Mouse (Mus musculus): ENCODE measurements around the gene Cd44. TPM values are rescaled to one million over a fixed set of nuclear protein-coding genes. Genes with fewer than 3 reads are reported as not detected.

Cd44 gene
- polyA plus RNA-seq, 1 experiment from 2014 or later, result 2.2 TPM

GRCm38 (mm10) chr2:102807633-102808032 is 93.8 kb downstream of the Cd44 start:
- Histone ChIP-seq H3K9ac (ENCODE audit: low read length) (no peak overlapping the region), H3K4me2 (ENCODE audit: low read depth) (no peak overlapping the region), H3K27me3 (ENCODE audit: control insufficient read depth, insufficient read depth, low read length) (no peaks in the 10 kb centered on the region), H3K9me3 (ENCODE audit: control insufficient read depth, low read length) (no peaks in the 10 kb centered on the region), H3K36me3 (ENCODE audit: control insufficient read depth, insufficient read depth, low read length) (no peaks in the 10 kb centered on the region), H3K4me3 (ENCODE audit: low read depth, low read length) (no peak overlapping the region), H3K4me1 (ENCODE audit: control insufficient read depth, insufficient read depth, low read length) (no peaks in the 10 kb centered on the region), H3K27ac (ENCODE audit: low read depth, low read length) (no peak overlapping the region)
- WGBS, result 70% methylated on average over 3 of the region's 3 CpGs
- ATAC-seq (ENCODE audit: insufficient read depth, low FRiP score, low TSS enrichment) (no peak), DNase-seq (ENCODE audit: low spot score) (no peak)

GRCm38 (mm10) chr2:102805761-102806496 is 95.5 kb downstream of the Cd44 start:
- ATAC-seq (ENCODE audit: insufficient read depth, low FRiP score, low TSS enrichment) (no peak), DNase-seq (ENCODE audit: low spot score) (no peak)
- Histone ChIP-seq H3K36me3 (ENCODE audit: control insufficient read depth, insufficient read depth, low read length) (no peaks in the 10 kb centered on the region), H3K9ac (ENCODE audit: low read length) (no peak overlapping the region), H3K4me1 (ENCODE audit: control insufficient read depth, insufficient read depth, low read length) (no peaks in the 10 kb centered on the region), H3K27me3 (ENCODE audit: control insufficient read depth, insufficient read depth, low read length) (no peaks in the 10 kb centered on the region), H3K27ac (ENCODE audit: low read depth, low read length) (no peak overlapping the region), H3K4me2 (ENCODE audit: low read depth) (no peak overlapping the region), H3K9me3 (ENCODE audit: control insufficient read depth, low read length) (no peaks in the 10 kb centered on the region), H3K4me3 (ENCODE audit: low read depth, low read length) (no peak overlapping the region)
- WGBS, result 90% methylated on average over 4 of the region's 4 CpGs

GRCm38 (mm10) chr2:102805283-102805682 is 96.2 kb downstream of the Cd44 start:
- H3K4me3 ChIP-seq (ENCODE audit: low read depth, low read length), result no peak overlapping the region
- H3K36me3 ChIP-seq (ENCODE audit: control insufficient read depth, insufficient read depth, low read length), result no peaks in the 10 kb centered on the region
- no peak overlapping the region for H3K9ac ChIP-seq (ENCODE audit: low read length)
- no peaks in the 10 kb centered on the region for H3K27me3 ChIP-seq (ENCODE audit: control insufficient read depth, insufficient read depth, low read length)
- H3K4me1 ChIP-seq (ENCODE audit: control insufficient read depth, insufficient read depth, low read length), result no peaks in the 10 kb centered on the region
- H3K4me2 ChIP-seq (ENCODE audit: low read depth), result no peak overlapping the region
- WGBS, result 82% methylated on average over 6 of the region's 6 CpGs
- ATAC-seq (ENCODE audit: insufficient read depth, low FRiP score, low TSS enrichment) (no peak), DNase-seq (ENCODE audit: low spot score) (no peak)
- H3K27ac ChIP-seq (ENCODE audit: low read depth, low read length), result no peak overlapping the region
- no peaks in the 10 kb centered on the region for H3K9me3 ChIP-seq (ENCODE audit: control insufficient read depth, low read length)

DNA sequence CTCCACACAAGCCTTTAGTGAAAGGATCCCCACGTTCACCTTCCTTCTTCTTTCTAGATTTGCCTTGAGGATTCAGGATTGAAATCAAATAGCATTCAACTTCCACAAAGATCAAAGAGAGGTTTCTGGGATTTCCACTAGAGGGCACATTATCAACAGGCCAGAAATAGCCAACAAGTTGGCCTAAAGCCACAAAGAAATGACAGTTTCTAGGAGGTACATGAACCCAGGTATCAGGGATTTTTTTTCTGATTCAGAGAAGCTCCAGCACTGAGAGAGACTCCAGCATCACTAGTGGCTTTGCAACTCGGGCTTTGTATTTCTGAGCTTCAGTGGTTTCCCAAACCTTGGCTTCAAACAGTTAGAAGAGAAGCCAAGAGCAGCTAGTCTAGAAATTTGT is 97.4 kb downstream of the Cd44 start:
- Histone ChIP-seq H3K9me3 (ENCODE audit: control insufficient read depth, low read length) (no peaks in the 10 kb centered on the region), H3K4me3 (ENCODE audit: low read depth, low read length) (no peak overlapping the region), H3K9ac (ENCODE audit: low read length) (no peak overlapping the region), H3K27ac (ENCODE audit: low read depth, low read length) (no peak overlapping the region), H3K27me3 (ENCODE audit: control insufficient read depth, insufficient read depth, low read length) (no peaks in the 10 kb centered on the region), H3K4me1 (ENCODE audit: control insufficient read depth, insufficient read depth, low read length) (no peaks in the 10 kb centered on the region), H3K36me3 (ENCODE audit: control insufficient read depth, insufficient read depth, low read length) (no peaks in the 10 kb centered on the region), H3K4me2 (ENCODE audit: low read depth) (no peak overlapping the region)
- no peak for ATAC-seq (ENCODE audit: insufficient read depth, low FRiP score, low TSS enrichment)
- DNase-seq (ENCODE audit: low spot score), result no peak
- WGBS, result 42% methylated on average over 2 of the region's 2 CpGs

GRCm38 (mm10) chr2:102801899-102802298 is 99.6 kb downstream of the Cd44 start:
- Histone ChIP-seq H3K27ac (ENCODE audit: low read depth, low read length) (no peak overlapping the region), H3K9me3 (ENCODE audit: control insufficient read depth, low read length) (no peaks in the 10 kb centered on the region), H3K4me2 (ENCODE audit: low read depth) (no peak overlapping the region), H3K27me3 (ENCODE audit: control insufficient read depth, insufficient read depth, low read length) (no peaks in the 10 kb centered on the region), H3K36me3 (ENCODE audit: control insufficient read depth, insufficient read depth, low read length) (no peaks in the 10 kb centered on the region), H3K4me3 (ENCODE audit: low read depth, low read length) (no peak overlapping the region), H3K9ac (ENCODE audit: low read length) (no peak overlapping the region), H3K4me1 (ENCODE audit: control insufficient read depth, insufficient read depth, low read length) (no peaks in the 10 kb centered on the region)
- DNase-seq (ENCODE audit: low spot score), result no peak
- ATAC-seq (ENCODE audit: insufficient read depth, low FRiP score, low TSS enrichment), result no peak
- 92% methylated on average over 1 of the region's 1 CpGs for WGBS

GRCm38 (mm10) chr2:102798149-102798548 is 103.3 kb downstream of the Cd44 start:
- H3K4me1 ChIP-seq (ENCODE audit: control insufficient read depth, insufficient read depth, low read length), result no peaks in the 10 kb centered on the region
- no peak overlapping the region for H3K27ac ChIP-seq (ENCODE audit: low read depth, low read length)
- no peak for ATAC-seq (ENCODE audit: insufficient read depth, low FRiP score, low TSS enrichment)

GRCm38 (mm10) chr2:102795034-102795433 is 106.4 kb downstream of the Cd44 start:
- H3K9me3 ChIP-seq (ENCODE audit: control insufficient read depth, low read length), result no peaks in the 10 kb centered on the region

More at GRCm38 (mm10) chr2:102798149-102798548, 103.3 kb downstream of the Cd44 start:
- Histone ChIP-seq H3K4me3 (ENCODE audit: low read depth, low read length) (no peak overlapping the region), H3K9me3 (ENCODE audit: control insufficient read depth, low read length) (no peaks in the 10 kb centered on the region), H3K4me2 (ENCODE audit: low read depth) (no peak overlapping the region), H3K9ac (ENCODE audit: low read length) (no peak overlapping the region), H3K36me3 (ENCODE audit: control insufficient read depth, insufficient read depth, low read length) (no peaks in the 10 kb centered on the region), H3K27me3 (ENCODE audit: control insufficient read depth, insufficient read depth, low read length) (no peaks in the 10 kb centered on the region)
- 75% methylated on average over 2 of the region's 2 CpGs for WGBS
- no peak for DNase-seq (ENCODE audit: low spot score)

GRCm38 (mm10) chr2:102792804-102793203 is 108.7 kb downstream of the Cd44 start:
- 83% methylated on average over 6 of the region's 6 CpGs for WGBS
- Histone ChIP-seq H3K4me1 (ENCODE audit: control insufficient read depth, insufficient read depth, low read length) (no peaks in the 10 kb centered on the region), H3K9me3 (ENCODE audit: control insufficient read depth, low read length) (no peaks in the 10 kb centered on the region), H3K27me3 (ENCODE audit: control insufficient read depth, insufficient read depth, low read length) (no peaks in the 10 kb centered on the region), H3K27ac (ENCODE audit: low read depth, low read length) (no peak overlapping the region), H3K4me3 (ENCODE audit: low read depth, low read length) (no peak overlapping the region), H3K9ac (ENCODE audit: low read length) (no peak overlapping the region), H3K36me3 (ENCODE audit: control insufficient read depth, insufficient read depth, low read length) (no peaks in the 10 kb centered on the region), H3K4me2 (ENCODE audit: low read depth) (no peak overlapping the region)
- DNase-seq (ENCODE audit: low spot score), result no peak
- ATAC-seq (ENCODE audit: insufficient read depth, low FRiP score, low TSS enrichment), result no peak

More at GRCm38 (mm10) chr2:102795034-102795433, 106.4 kb downstream of the Cd44 start:
- Histone ChIP-seq H3K36me3 (ENCODE audit: control insufficient read depth, insufficient read depth, low read length) (no peaks in the 10 kb centered on the region), H3K4me3 (ENCODE audit: low read depth, low read length) (no peak overlapping the region), H3K27ac (ENCODE audit: low read depth, low read length) (no peak overlapping the region), H3K27me3 (ENCODE audit: control insufficient read depth, insufficient read depth, low read length) (no peaks in the 10 kb centered on the region), H3K9ac (ENCODE audit: low read length) (no peak overlapping the region), H3K4me2 (ENCODE audit: low read depth) (no peak overlapping the region), H3K4me1 (ENCODE audit: control insufficient read depth, insufficient read depth, low read length) (no peaks in the 10 kb centered on the region)
- DNase-seq (ENCODE audit: low spot score), result no peak
- WGBS, result 94% methylated on average over 3 of the region's 3 CpGs
- ATAC-seq (ENCODE audit: insufficient read depth, low FRiP score, low TSS enrichment), result no peak

DNA sequence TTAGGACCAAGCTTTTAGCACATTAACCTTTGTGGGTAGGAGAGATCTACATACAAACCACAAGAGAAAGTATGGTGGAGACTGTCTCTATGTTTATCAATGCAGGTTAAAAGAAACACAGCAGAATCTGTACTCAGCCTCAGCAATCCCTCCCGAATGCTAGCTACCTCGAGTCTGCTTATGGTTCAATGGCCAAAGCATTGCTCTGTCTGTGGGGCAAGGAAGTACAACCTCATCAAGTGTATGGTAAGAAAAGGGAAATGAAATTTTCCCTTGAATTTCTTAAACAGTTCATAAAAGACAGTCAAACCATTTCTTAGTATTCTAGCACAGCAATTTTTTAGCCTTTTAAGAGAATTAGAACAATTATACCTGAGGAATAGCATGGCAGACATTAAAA is 109.8 kb downstream of the Cd44 start:
- ATAC-seq (ENCODE audit: insufficient read depth, low FRiP score, low TSS enrichment) (no peak), DNase-seq (ENCODE audit: low spot score) (no peak)
- 82% methylated on average over 2 of the region's 2 CpGs for WGBS

More for the DNA sequence above, 109.8 kb downstream of the Cd44 start:
- H3K4me3 ChIP-seq (ENCODE audit: low read depth, low read length), result no peak overlapping the region
- H3K9me3 ChIP-seq (ENCODE audit: control insufficient read depth, low read length), result no peaks in the 10 kb centered on the region
- no peak overlapping the region for H3K4me2 ChIP-seq (ENCODE audit: low read depth)
- H3K9ac ChIP-seq (ENCODE audit: low read length), result no peak overlapping the region
- no peak overlapping the region for H3K27ac ChIP-seq (ENCODE audit: low read depth, low read length)
- H3K4me1 ChIP-seq (ENCODE audit: control insufficient read depth, insufficient read depth, low read length), result no peaks in the 10 kb centered on the region
- no peaks in the 10 kb centered on the region for H3K36me3 ChIP-seq (ENCODE audit: control insufficient read depth, insufficient read depth, low read length)
- no peaks in the 10 kb centered on the region for H3K27me3 ChIP-seq (ENCODE audit: control insufficient read depth, insufficient read depth, low read length)
